Mouse (Mus musculus): ENCODE data around the gene Aida.
"Not testable (repeated sequence)": the region's sequence is repeated elsewhere in the genome, so short reads cannot be mapped to it uniquely, and the experiment has no call there.

Aida gene

DNA sequence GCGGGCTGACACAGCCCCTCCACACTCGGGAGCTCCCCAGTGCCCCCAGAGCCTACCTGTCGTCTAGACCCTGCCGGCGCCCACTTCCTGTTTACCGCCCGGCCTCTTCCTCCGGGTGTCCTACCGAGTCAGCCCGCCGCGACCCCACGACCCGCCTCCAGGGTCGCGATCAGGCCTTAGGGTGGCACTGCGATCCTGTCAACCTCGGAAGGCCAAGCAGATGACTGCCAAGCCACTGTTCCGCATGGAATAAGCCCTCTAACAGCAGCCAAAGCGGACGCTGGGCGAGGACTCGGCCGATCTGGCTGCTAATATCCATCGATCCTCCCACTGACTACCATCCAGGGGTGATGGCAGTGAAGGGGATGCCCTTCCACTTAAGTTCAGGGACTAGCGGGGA is at the start of gene Aida:
Gene Aida (plus strand): TSS at position 126 of the 400 bp plus-strand sequence.
- peak; percentile 64 for DNase-seq

DNA sequence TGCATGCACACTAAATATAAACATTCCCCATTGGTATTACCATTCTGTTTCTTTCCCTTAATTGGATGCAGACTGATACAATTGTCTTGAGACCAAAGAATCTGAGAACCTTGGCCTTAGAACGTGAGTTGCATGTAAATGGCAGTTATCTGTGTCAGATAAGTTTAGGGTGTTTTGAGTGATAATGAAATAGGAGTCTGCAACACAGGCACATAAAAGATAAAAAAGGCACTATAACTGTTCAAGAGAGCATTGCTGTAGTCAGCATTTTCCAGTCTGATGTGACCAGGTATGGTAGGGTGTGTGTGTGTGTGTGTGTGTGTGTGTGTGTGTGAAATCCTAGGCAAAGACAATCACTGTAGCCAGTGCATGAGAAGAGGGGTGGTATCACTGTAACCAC is 48.2 kb upstream of the Aida start:
- no peak for DNase-seq

DNA sequence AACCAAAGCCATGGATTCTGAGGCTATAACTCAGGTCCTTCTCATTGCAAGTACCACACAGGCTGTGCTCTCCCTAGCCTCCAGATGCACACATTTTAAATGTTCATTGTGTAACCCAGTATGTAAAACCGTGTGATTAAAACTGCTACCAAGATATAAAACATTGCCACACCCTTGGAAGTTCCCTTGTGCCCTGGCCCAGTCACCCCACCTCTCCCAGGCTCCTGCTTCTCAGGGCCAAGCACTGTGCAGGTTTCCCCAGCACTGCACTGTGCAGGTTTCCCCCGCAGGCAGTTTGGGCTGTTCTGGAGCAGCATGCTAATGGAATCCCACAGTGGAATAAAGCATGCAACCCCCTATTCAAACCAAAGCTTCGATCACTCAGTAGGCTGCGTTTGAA is 45.8 kb upstream of the Aida start:
- no peak for DNase-seq

DNA sequence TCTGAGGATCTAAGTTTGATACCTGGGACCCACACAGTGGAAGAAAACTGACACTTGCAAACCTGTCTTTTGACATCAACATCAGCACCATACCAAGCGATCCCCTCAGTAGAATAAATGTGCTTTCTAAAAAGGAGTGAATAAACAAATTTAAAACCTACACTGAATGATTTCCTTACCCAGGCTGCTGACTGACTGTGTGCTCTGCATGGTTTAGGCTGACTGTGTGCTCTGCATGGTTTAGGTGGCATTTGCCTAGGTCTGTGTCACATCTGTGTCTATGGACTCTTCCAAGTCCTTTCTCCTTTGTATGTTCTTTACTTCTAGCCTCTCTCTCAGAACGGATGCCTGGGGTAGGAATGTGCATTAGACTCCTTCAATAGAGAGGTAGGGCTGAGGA is 44.6 kb upstream of the Aida start:
- no peak for DNase-seq

DNA sequence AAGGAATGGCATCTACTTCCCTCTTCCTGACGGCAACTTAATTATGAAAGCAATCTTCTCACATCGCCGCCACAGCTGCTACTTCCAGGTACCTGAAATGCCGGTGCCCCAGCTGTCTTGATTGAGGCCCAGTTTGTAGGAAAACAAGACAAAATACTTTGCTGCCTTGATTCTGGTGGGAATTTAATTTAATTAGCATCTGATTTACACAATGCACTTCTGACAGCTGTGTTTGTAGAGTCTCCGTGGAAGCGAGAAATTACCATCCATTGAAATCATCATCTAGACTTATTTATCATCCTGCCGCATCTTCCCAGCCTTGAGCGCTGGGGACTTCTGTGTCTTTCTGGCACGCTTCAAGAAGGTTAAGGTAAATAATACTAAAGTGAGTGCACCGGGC is 43.8 kb upstream of the Aida start:
- DNase-seq, result no peak

DNA sequence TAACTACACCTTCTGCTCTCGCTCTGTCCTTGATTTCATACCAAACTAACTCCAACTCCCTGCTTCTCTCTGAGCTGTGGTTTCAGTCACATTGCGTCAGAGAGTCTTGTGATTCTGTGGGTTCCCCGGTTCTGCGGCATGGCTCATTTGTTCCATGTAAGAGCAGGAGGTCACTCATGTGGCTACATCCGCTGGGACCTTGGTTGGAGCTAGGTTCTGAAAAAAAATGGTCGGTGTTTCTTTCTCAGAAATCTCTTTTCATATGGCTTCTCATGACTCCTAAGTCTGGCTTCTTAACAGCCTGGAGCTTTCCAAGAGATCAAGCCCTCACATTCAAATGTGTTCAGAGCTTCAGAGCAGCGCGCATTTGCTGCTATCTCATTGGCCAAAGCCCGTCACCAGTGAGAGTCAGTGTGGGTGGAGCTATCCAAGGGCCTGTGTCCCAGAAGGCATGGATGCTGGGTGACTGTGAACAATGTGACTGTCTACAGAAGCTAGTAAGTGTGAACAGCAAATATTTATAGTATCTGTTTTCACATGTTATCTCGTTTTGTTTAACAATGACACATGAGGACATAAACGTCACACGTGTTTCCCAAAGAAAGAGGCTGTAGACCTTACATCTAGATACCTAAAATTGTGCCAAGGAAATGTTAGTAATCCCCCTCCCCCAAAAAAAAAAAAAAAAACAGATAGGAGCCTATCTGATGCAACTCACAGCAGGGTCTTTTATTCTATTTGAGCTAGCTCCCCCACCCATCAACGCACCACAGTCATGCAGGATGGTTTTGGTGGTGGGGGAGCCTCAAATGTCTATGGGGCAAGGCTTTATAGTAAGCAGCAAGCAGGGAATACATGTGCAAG is 32.0 kb upstream of the Aida start:
- DNase-seq, result no peak

DNA sequence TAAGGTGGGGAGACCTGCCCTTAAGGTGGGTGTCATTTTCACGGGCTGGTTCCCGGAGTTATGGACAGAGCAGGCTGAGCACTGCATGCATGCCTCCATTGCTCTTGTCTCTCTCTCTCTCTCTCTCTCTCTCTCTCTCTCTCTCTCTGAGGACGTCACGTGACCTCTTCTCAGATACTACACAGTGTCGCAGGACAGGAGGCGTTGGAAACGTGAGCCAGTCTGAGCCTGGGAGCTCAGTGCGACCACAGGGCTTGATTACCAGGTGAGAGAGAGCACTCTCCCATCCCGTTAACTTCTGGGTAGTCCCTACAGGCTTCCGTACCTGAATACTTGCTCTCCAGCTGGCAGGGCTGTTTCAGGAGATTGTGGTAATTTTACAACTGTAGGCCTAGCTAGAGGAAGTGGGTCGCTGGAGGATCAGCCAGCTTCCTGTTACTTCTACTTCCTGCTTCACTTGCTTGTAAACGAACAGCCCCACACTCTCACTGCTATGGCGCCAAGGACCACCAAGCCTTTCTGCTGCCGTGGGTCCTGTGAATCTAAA is 30.4 kb upstream of the Aida start:
- no peak for DNase-seq

DNA sequence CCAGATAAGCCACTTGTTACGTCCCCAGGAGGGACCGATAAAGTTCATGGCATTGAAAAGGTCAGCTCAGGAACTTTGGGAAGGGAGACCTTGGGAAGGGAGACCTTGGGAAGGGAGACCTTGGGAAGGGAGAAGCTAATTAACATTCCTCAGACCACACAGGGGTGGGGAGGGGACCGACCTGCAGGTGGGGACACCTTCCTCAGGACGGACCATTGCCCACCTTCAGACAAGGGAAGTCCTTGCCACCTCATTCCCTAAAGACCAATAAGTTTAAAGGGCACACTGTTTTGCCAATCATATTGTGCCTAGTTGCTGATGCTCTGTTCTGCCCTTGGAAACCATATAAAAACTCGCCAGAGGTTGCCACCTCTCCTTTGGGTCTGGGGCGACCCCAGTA is 28.7 kb upstream of the Aida start:
- no peak for DNase-seq

DNA sequence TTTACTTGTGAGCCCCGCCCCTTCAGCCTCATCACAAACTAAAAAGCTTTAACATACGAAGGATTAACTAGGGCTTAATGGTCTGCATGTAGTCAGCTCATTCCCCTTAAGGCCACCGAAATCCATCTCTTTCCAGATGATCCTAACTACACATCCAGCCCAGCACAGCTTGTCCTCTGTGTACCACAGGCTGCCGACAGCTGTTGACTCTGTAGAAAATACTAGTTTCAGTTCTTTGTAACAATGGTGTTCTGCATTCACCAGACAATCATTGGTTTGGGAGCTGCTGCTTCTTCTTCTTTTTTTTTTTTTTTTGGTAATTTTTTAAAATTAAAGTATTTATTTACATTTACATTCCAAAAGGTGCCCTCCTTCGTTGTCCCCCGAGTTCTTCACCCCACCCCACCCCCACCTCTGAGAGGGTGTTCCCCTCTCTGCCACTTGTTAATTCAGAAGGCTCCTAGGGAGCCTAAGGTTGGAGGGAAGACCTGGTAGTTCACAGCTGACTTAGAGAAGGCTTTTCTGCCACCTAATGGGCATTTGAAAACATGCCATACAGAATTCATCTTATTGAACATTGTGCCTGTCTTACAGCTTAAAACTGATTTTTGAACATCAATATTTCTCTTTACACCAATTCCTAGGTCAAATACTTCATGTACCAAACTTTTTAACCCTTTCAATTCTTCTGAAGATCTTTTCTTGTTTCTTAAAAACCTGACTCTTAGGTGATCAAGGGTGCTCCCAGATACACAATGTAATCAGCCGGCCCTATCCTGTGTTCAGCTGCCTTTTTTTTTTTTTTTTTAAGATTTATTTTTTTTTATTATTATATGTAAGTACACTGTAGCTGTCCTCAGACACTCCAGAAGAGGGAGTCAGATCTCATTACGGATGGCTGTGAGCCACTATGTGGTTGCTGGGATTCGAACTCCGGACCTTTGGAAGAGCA is 23.2 kb upstream of the Aida start:
- DNase-seq, result peak; percentile 15

DNA sequence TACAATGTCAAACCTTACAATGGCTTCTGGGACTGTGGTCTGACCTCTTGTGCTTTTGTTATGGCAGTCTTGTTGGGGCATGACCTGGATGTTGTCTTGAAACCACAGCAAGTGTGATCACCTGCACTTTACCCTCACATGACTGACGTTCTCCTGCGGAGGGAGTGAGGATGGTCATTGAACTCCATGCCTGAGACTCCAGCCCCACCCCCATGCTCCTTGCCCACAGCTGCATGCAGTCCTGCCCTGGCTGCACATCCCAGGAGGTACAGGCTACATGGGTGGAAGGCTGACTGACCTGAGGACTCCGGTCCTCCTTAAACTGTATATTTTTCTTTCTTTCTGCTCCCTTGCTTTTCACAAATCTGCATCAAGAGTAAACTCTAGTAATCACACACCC is 22.0 kb upstream of the Aida start:
- DNase-seq, result peak; percentile 52

DNA sequence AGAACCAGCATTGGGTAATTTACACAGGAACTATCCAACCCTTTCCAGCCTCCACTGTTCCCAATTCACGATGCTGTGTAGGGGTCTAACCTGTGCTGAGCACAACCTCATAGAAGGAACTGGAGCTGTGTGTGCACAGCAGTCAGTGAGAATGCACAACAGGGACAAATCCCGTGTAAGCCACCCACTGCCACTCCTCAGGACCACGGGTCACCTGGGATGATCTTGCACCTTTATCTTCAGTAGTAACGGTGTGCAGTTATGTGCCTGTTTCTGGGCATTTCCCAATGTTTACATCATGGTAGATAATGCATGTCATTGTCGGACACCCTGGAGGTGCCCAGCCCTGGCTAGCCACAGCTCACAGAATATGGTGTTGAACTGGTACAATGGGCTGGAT is 20.6 kb upstream of the Aida start:
- no peak for DNase-seq

DNA sequence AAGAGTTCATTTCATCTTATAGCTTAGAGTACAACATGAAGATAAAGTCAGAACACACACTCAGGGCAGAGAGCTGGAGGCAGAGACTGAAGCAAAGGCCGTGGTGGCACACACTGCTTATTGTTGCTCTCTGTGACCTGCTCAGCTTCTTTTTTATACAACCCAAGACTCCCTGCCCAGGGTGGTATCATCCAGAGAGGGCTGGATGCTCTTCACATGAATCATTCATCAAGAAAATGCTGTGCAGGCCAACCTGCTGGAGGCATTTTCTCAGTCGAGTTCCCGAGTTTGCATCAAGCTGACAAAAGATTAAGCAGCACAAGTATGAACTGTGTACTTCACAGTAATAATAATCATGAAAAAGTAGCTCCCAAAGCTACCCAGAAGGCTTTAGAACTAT is 8.0 kb upstream of the Aida start:
- no peak for DNase-seq

DNA sequence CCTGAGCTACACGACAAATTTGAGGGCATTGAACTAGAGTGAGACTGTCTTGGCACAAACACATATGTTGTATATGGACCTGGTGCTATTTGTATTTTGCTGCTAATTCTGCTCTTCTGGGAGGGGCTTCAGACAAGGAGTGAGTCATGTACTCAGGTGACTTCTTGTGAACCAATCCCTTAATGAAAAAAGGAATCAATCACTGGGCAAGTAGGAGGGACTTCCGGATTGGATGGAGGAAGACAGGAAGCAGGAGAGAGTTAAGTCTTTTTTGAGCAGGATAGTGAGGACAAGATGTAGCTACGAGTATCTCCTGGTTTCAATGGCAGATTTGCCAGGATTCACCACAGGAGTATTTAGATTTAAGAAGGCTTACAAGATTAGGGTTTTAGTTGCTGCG is 6.8 kb upstream of the Aida start:
- DNase-seq, result no peak

DNA sequence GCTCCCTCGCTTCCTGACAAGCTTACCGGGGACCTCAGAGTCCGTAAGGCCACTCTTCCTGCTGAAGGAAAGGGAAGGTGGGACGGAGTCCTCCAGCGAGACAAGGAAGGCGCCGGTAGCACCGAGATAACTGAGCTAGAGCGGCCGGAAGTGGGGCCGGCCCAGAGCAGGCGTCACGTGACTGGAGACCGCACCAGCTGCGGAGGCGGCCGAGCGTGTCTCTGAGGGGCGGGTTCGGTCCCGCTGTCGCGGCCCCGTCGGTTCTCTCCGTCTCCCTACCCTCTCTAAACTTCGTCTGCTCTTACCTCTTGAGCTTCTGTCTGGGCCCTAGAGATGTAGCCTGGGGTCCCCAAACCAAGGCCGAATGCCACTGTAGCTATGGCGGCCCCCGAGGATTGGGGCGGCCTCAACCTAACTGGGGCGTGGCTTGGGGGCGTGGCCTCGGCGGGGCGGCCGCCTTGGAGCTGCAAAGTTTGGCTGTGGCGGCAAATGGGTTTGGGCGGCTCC is 540 bp downstream of the Aida start, which contains the start of gene Brox:
Gene Brox (minus strand): TSS at position 393 of the 507 bp plus-strand sequence.
- peak; percentile 96 for DNase-seq

DNA sequence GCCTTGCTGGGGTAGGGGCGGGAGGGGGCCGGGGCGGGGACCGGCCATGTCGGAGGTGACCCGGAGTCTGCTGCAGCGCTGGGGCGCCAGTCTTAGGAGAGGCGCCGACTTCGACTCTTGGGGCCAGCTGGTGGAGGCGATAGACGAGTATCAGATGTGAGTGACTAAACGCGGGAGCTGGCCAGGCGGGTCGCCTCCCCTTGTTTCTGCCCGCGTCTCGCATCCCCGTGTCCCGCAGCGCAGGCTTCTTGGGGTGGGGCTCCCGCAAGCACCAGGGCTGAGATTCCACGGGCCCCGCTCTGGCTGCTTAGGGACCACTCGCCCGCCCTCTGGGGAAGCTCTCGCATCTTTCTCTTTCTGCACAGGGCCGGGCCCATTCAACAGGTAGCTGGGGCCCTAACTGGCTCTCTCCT is 1.1 kb downstream of the Aida start:
- no peak for DNase-seq

DNA sequence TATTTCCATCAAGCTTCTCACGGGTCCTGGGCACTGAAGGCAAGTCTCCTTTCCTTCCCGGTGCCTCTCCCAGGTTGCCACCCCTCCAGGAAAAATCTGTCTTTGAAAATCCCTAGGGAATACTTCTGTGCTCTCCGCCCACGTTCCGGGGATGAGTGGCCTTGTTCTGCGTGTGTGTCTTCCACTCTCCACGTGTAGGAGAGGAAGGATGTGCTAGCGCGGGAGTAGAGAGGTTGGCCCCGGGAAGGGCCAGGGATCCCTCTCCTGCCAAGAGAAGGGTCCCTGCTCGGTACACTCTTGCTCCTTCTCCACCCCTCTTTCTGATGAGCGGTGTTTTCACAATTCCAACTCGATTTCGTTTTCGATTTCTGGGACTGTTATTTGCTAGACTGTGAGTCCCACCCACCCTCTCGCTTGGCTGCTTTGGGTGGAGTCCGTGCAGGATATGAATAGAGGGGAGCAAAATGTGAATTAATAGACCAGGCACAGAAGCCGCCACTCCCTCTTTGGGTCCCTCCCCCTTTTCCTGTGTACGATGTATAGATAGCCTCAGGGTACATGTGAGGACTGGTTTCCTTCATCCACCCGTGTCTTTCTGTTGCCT is 1.6 kb downstream of the Aida start:
- DNase-seq, result peak; percentile 36

DNA sequence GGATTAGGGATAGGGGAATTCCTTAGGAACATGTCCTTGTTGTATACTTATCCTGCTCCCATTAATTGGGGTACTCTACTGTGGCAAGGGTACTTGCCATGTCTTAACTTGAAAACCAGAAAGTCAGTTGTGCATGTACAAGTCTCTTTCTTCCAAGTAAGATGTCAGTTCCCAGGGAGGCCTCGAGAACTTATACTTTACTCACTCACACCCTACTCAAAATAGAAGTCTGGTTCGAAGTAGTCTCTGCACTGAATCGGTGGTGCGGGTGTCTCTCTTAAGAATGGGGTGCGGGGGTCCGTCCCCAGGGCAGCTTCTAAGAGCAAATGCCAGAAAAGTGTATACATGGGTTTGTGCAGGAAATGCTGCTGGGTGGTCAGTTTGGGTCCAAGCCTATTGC is 2.8 kb downstream of the Aida start:
- DNase-seq, result peak; percentile 94

DNA sequence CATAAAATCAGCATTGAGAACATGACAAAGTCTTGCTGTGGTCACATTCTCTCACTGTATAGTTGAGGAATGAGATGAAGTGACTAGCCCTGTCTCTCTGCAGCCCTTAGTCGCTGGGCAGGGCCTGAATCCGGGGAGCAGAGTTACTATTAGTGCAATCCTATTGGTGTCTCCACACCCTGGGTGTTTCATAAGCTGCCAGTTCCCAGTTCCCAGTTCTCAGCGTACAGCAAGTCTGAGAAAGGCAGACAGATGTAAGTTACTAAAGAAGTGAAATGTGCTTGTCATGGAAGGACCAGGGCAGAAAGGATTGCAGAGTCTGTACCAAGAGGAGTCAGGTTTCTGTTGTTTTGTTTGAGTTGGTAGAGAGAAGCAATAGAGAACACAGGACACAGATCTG is 11.2 kb downstream of the Aida start:
- DNase-seq, result no peak

DNA sequence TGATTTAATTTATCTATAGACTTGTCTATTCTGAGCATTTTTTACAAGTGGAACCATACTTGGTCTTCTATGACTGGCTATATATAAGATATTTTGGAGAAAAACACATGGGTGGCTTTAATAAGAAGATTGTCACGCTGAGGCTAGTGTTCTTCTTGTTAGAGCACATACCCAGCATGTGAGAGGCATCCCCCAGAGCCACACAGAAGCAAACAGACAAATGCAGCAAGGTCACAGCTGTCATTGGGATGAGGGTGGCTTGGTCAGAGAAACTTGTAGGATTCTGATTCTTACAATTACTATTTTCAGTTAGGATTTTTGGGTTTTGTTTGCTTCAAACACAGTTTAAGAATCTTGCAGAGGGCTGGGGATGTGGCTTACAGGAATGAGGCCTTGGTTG is 12.1 kb downstream of the Aida start:
- DNase-seq, result no peak

DNA sequence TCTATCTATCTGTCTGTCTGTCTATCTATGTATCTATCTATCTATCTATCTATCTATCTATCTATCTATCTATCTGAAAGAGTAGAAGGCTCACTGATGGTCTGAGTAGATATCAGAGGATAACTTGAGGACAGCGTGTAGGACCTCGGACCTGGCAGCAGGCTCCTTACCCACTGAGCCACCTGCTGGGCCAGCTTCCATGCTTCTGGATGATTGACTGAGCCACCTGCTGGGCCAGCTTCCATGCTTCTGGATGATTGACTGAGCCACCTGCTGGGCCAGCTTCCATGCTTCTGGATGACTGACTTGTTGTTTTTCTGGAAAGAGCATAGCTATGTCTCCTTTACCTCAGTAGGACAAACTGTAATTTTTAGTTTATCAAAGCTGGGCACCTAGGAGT is 13.2 kb downstream of the Aida start:
- not testable (repeated sequence) for DNase-seq

DNA sequence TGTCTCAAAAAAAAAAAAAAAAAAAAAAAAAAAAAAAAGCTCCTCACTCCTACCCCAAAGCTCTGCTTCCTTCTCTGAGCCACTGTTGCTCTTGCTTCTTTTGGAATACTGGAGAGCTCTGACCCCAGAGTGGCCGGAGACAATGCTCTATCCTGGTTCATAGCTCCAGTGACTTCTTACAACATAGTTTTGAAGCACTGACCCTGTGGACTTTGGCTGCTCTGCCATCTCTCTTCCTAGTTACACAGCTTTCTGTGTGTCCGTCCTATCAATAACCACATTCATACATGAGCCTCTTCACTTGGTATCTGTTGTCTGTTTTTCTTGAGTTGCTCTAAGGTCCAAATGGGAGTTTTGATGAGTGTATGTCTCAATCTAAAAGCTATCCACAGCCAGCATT is 15.7 kb downstream of the Aida start:
- no peak for DNase-seq

DNA sequence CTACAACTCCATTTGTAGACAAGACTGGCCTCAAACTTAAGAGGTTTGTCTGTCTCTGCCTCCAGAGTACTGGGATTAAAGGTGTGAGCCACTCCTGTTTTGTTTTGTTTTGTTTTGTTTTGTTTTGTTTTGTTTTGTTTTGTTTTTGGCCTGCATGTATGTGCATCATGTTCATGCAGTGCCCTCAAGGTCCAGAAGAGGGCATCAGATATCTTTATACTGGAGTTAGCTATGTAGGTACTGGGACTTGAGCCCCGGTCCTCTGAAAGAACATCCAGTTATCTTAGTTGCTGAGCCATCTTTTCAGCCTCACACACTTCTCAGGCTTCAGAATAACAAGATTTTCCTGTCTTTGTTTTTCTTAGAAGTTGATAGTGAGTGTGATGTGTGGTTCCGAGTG is 19.4 kb downstream of the Aida start:
- no peak for DNase-seq

DNA sequence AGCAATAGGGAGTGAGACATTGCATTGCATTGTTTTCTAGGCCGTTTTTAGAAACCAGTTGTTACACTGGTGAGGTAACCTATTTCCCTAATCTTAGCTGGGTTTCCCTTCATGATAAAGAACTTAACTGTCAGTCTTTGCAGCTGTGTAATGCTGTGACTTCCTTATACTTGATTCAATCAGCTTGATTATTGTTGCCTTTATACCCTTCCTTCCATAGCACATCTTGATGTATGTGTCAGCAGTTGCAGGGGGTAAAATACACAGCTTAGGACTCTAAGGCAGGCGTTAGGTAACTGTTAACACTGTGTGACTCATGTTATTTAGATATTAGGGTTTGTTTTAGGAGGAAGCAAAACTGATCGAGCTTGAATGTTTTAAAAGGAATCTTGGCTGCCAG is 24.3 kb downstream of the Aida start:
- DNase-seq, result no peak

All from kidney, postnatal 14 days (tissue).